Mouse (Mus musculus) C2C12 (cell line): ENCODE results near the gene 9530077C05Rik.

Experiments
- CTCF ChIP-seq: IDR thresholded peaks from one replicate; pipeline ENCODE4 v1.5.1; 2011; ENCODE audit not compliant: control insufficient read depth, insufficient read depth, insufficient read length
- MYOG ChIP-seq: IDR thresholded peaks from one replicate; pipeline ENCODE4 v1.6.1; 2011; ENCODE audit not compliant: control insufficient read depth, insufficient read length; ENCODE audit errors: extremely low read depth

DNA sequence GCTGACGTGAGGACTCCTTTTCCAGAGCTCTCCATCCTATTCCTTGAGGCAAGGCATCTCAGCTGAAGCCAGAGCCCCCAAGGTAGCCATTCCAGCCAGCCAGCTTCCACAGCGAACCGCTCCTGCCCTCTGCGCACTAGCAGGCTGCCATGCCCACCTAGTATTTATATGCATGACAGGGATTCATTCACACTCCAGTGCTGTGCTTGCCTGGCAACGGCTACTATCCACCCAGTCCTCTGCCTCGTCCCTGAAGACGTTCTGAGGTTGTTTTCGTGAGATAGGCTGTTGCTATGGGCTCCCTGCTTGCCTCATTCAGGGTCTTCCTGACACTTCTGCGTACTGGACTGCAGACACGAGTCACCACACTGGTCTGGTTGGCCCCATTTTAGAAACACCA lies 41.4 kb downstream of the 9530077C05Rik start:
- TF ChIP-seq CTCF: no peak
- no peak for TF ChIP-seq MYOG
